Mouse (Mus musculus) limb, embryonic 14.5 days (tissue): ENCODE data around the gene 2810459M11Rik. TPM values are rescaled to one million over a fixed set of nuclear protein-coding genes. Genes with fewer than 3 reads are reported as not detected.

Experiments used
- ATAC-seq: fragments of 200-750 bp; cut with Nextera tagmentation; 2 replicates; pipeline ENCODE4 v1.8.0; 2017; ENCODE audit warnings: low read depth, moderate number of reproducible peaks, moderate TSS enrichment; ENCODE audit not compliant: low FRiP score
- DNase-seq: peaks from one replicate; pipeline ENCODE4 v3.0.0-alpha.2; 2015; ENCODE audit warnings: low spot score
- H3K27ac ChIP-seq: fragments of 300-500 bp; sonication (generic); replicated peaks from 2 replicates; pipeline ENCODE4 v1.5.1; 2014; ENCODE audit warnings: low read depth, mild to moderate bottlenecking, low read length, moderate library complexity, mixed read lengths
- H3K27me3 ChIP-seq: fragments of 300-500 bp; sonication (generic); 2 replicates; pipeline ENCODE4 v1.6.1; 2014; ENCODE audit warnings: low read length, mixed read lengths; ENCODE audit not compliant: control insufficient read depth, insufficient read depth
- H3K36me3 ChIP-seq: fragments of 300-500 bp; sonication (generic); 2 replicates; pipeline ENCODE4 v1.6.1; 2014; ENCODE audit warnings: mild to moderate bottlenecking, low read length, moderate library complexity, mixed read lengths; ENCODE audit not compliant: control insufficient read depth, insufficient read depth
- H3K4me1 ChIP-seq: fragments of 300-500 bp; sonication (generic); 2 replicates; pipeline ENCODE4 v1.6.1; 2014; ENCODE audit warnings: antibody characterized with exemption, low read length, mixed read lengths; ENCODE audit not compliant: control insufficient read depth, insufficient read depth
- H3K4me2 ChIP-seq: fragments of 300-500 bp; sonication (generic); replicated peaks from 2 replicates; pipeline ENCODE4 v1.6.1; 2014; ENCODE audit warnings: low read depth, mild to moderate bottlenecking, low read length, moderate library complexity; ENCODE audit not compliant: severe bottlenecking
- H3K4me3 ChIP-seq: fragments of 300-500 bp; sonication (generic); replicated peaks from 2 replicates; pipeline ENCODE4 v1.5.1; 2014; ENCODE audit warnings: low read length
- H3K9ac ChIP-seq: fragments of 300-500 bp; sonication (generic); 2 replicates; pipeline ENCODE4 v1.6.1; 2014; ENCODE audit warnings: mild to moderate bottlenecking, low read depth, low read length, moderate library complexity; ENCODE audit not compliant: severe bottlenecking
- H3K9me3 ChIP-seq: fragments of 300-500 bp; sonication (generic); 2 replicates; pipeline ENCODE4 v1.6.1; 2016; ENCODE audit warnings: low read length; ENCODE audit not compliant: control insufficient read depth
- POLR2A ChIP-seq: fragments of 200-500 bp; IDR thresholded peaks from 2 replicates; pipeline ENCODE4 v1.8.0; 2012; ENCODE audit warnings: inconsistent platforms, mild to moderate bottlenecking, moderate library complexity, borderline replicate concordance; ENCODE audit not compliant: insufficient read depth, insufficient read length; ENCODE audit errors: extremely low read depth
- WGBS: fragments of 180-500 bp; shearing (Covaris S2); extraction: QIAGEN DNeasy Blood & Tissue Kit; methylation state at CpG from one replicate; pipeline ENCODE4 v1.1.7; 2014; 5-methylcytosine and 5-hydroxymethylcytosine counted together
- polyA plus RNA-seq, 2 experiments: library from polyadenylated mRNA; depleted of rRNA in 1 of 2; stranded (reverse) in 1 of 2; unstranded in 1 of 2; fragments of >200 nt; fragmentation: Nextera tagmentation in 1 of 2; extraction: Ambion mirVana in 1 of 2; gene quantifications; 2 replicates each; pipeline versions ENCODE4 v1.2.1 to v1.2.3; 2012 to 2014

The 2810459M11Rik gene
- polyA plus RNA-seq, 2 experiments, result 0.50 to 0.57 TPM

DNA sequence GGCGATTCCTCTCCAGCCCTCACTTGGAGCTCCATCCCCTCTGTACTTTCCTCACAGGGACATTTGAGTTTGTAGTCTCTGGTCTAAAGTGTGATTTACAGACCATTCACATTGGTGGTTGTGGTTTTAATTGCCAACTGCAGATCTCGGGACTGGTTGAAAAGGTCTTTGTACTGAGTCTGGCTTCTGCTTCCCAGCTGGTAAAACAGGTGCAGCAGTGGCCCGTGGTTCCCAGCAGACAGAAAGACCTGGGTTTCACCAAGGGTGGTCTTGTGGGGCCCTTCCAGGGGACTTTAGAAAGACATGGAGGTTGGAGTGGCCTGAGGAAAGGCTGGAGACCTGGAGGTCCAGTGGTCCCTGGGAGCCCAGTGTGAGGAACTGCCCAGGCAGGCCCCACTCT lies 9.3 kb downstream of the 2810459M11Rik start:
- Histone ChIP-seq H3K9ac (no peak overlapping the region), H3K27me3 (no peaks in the 10 kb centered on the region), H3K4me3 (no peak overlapping the region), H3K36me3 (no peaks in the 10 kb centered on the region), H3K4me2 (no peak overlapping the region), H3K9me3 (no peaks in the 10 kb centered on the region), H3K27ac (no peak overlapping the region), H3K4me1 (peaks cover 4% of the 10 kb centered on the region; the same call in 1 of the 2 replicates)
- ATAC-seq (no peak), DNase-seq (no peak)
- 28% methylated on average over 3 of the region's 3 CpGs for WGBS
- no peak for TF ChIP-seq POLR2A

DNA sequence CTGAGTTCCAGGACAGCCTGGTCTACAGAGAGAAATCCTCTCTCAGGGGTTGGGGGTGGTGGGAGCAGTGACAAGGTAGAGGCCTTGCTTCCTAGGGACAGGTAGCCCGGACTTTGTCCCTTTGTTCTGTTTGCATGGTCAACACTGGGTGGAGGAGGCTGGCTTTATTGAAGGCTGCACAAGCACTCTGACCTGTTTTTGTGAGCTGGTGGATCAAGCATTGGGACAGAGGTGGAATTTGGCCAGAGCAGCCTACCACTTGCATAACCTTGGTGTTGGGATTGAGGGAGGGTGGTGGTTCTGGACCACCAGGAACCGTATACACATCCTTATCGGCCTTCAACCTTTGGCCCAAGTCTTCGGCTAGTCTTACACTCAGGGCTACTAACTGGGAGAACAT lies 10.6 kb downstream of the 2810459M11Rik start:
- 97% methylated on average over 4 of the region's 4 CpGs for WGBS
- no peak for TF ChIP-seq POLR2A
- Histone ChIP-seq H3K4me3 (no peak overlapping the region), H3K9me3 (no peaks in the 10 kb centered on the region), H3K4me1 (peaks cover 4% of the 10 kb centered on the region; the same call in 1 of the 2 replicates), H3K4me2 (no peak overlapping the region), H3K27me3 (no peaks in the 10 kb centered on the region), H3K9ac (no peak overlapping the region), H3K36me3 (no peaks in the 10 kb centered on the region), H3K27ac (no peak overlapping the region)
- ATAC-seq (no peak), DNase-seq (no peak)

GRCm38 (mm10) chr1:86058856-86059769 lies 13.4 kb downstream of the 2810459M11Rik start:
- H3K9ac ChIP-seq, result peak overlapping the region; percentile 40
- no peak overlapping the region for H3K27ac ChIP-seq
- ATAC-seq, result peak; percentile 81
- H3K4me2 ChIP-seq, result peak overlapping the region; percentile 51
- 11% methylated on average over 21 of the region's 21 CpGs for WGBS
- peak overlapping the region; percentile 30 for H3K4me3 ChIP-seq
- peaks cover 4% of the 10 kb centered on the region; the same call in 1 of the 2 replicates for H3K4me1 ChIP-seq
- H3K27me3 ChIP-seq, result no peaks in the 10 kb centered on the region
- no peak for TF ChIP-seq POLR2A
- H3K9me3 ChIP-seq, result no peaks in the 10 kb centered on the region
- peak; percentile 94 for DNase-seq
- no peaks in the 10 kb centered on the region for H3K36me3 ChIP-seq

GRCm38 (mm10) chr1:86062523-86062922 lies 16.9 kb downstream of the 2810459M11Rik start:
- Histone ChIP-seq H3K4me1 (peaks cover 11% of the 10 kb centered on the region), H3K4me2 (no peak overlapping the region), H3K4me3 (no peak overlapping the region), H3K9me3 (no peaks in the 10 kb centered on the region), H3K9ac (no peak overlapping the region), H3K36me3 (no peaks in the 10 kb centered on the region), H3K27ac (no peak overlapping the region), H3K27me3 (no peaks in the 10 kb centered on the region)
- no peak for ATAC-seq
- no peak for DNase-seq
- WGBS, result 78% methylated on average over 6 of the region's 6 CpGs
- TF ChIP-seq POLR2A, result no peak

DNA sequence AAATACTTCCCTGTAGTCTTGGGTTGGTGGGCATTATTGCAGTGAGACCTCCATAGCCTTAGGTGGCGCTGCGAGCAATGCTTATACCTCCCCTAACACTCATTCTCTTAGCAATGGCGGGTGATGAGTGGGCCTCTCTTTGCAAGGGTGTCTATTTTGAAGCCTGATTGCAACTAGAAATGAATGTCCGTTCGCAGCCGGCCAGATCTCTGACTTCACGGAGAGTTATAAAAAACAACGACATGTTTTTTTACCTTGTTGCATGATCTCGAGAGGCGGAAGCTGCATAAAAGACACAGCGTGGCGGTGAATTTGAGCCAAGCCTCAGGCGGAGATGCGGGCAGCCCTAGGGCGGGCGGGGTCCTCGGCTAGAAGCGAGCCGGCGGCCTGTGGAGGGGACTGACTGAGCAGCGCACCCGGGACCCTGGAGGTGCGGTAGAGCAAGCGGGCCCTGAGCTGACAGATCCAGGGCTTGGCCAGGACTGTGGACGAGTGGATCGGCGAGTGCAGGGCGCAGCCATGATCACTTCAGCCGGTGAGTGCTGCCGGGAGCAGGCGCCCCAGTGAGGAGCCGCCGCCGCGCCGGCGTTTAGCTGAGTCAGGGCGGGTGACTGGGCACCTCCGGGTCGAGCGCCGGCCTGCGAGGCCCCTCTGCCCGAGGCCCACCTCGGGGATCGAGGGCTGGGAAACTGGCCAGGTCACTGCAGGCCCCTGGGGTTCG lies 18.8 kb downstream of the 2810459M11Rik start, which contains the start of gene Psmd1:
TSS of gene Psmd1 (plus strand) at position 117 of the 721 bp plus-strand sequence.
- peaks cover 11% of the 10 kb centered on the region for H3K4me1 ChIP-seq
- no peaks in the 10 kb centered on the region for H3K36me3 ChIP-seq
- under 1% methylated on average over 27 of the region's 47 CpGs for WGBS
- H3K27ac ChIP-seq, result peak within 1 kb of the TSS; percentile 74
- ATAC-seq, result peak; percentile 97
- peak within 1 kb of the TSS; percentile 98 for H3K4me3 ChIP-seq
- no peaks in the 10 kb centered on the region for H3K27me3 ChIP-seq
- peak within 1 kb of the TSS; percentile 63 for H3K4me2 ChIP-seq
- H3K9ac ChIP-seq, result peak within 1 kb of the TSS; percentile 97
- no peaks in the 10 kb centered on the region for H3K9me3 ChIP-seq
- peak; percentile 96 for DNase-seq
- TF ChIP-seq POLR2A, result 0 out of 2 replicates have a peak, but pooled peaks have one; percentile 51
